Mouse (Mus musculus) hindbrain, embryonic 14.5 days (tissue): Measurements from ENCODE around the gene H2-Ke6. TPM values are rescaled to one million over a fixed set of nuclear protein-coding genes. Genes with fewer than 3 reads are reported as not detected.

ENCODE experiments used
- ATAC-seq: fragments of 200-750 bp; cut with Nextera tagmentation; 2 replicates; pipeline ENCODE4 v1.8.0; 2017; ENCODE audit warnings: moderate number of reproducible peaks, mild to moderate bottlenecking, moderate TSS enrichment, moderate library complexity; ENCODE audit not compliant: low FRiP score
- DNase-seq: peaks from one replicate; pipeline ENCODE4 v3.0.0-alpha.2; 2015; ENCODE audit warnings: low spot score
- H3K27ac ChIP-seq: fragments of 300-500 bp; sonication (generic); 2 replicates; pipeline ENCODE4 v1.5.1; 2014; ENCODE audit warnings: mild to moderate bottlenecking, moderate library complexity
- H3K27me3 ChIP-seq: fragments of 300-500 bp; sonication (generic); 2 replicates; pipeline ENCODE4 v1.6.1; 2014; ENCODE audit warnings: mild to moderate bottlenecking, low read length, mixed read lengths; ENCODE audit not compliant: control insufficient read depth, insufficient read depth
- H3K36me3 ChIP-seq: fragments of 300-500 bp; sonication (generic); replicated peaks from 2 replicates; pipeline ENCODE4 v1.6.1; 2014; ENCODE audit not compliant: control insufficient read depth, insufficient read depth
- H3K4me1 ChIP-seq: fragments of 300-500 bp; sonication (generic); replicated peaks from 2 replicates; pipeline ENCODE4 v1.6.1; 2014; ENCODE audit warnings: antibody characterized with exemption, low read length, mixed read lengths; ENCODE audit not compliant: control insufficient read depth, insufficient read depth
- H3K4me2 ChIP-seq: fragments of 300-500 bp; sonication (generic); replicated peaks from 2 replicates; pipeline ENCODE4 v1.6.1; 2014; ENCODE audit warnings: mild to moderate bottlenecking, moderate library complexity
- H3K4me3 ChIP-seq: fragments of 300-500 bp; sonication (generic); replicated peaks from 2 replicates; pipeline ENCODE4 v1.5.1; 2014; ENCODE audit warnings: mild to moderate bottlenecking, low read length
- H3K9ac ChIP-seq: fragments of 300-500 bp; sonication (generic); 2 replicates; pipeline ENCODE4 v1.6.1; 2014
- H3K9me3 ChIP-seq: fragments of 300-500 bp; sonication (generic); 2 replicates; pipeline ENCODE4 v1.6.1; 2016; ENCODE audit warnings: low read length; ENCODE audit not compliant: control insufficient read depth
- WGBS: fragments of 180-500 bp; shearing (Covaris S2); extraction: QIAGEN DNeasy Blood & Tissue Kit; methylation state at CpG from one replicate; pipeline ENCODE4 v1.1.7; 2014; 5-methylcytosine and 5-hydroxymethylcytosine counted together
- polyA plus RNA-seq: library from polyadenylated mRNA; unstranded; fragments of >200 nt; fragmentation: Nextera tagmentation; extraction: Ambion mirVana; gene quantifications from 2 replicates; pipeline ENCODE4 v1.2.1, GENCODE M21; 2014

H2-Ke6 gene
- polyA plus RNA-seq, 1 experiment from 2014 or later: 67.3 TPM

- no peak for DNase-seq
- peak within 1 kb of the TSS; percentile 51 for H3K4me2 ChIP-seq
- H3K36me3 ChIP-seq: peaks cover 42% of the 10 kb centered on the region
- no peaks in the 10 kb centered on the region for H3K9me3 ChIP-seq
- H3K27me3 ChIP-seq: no peaks in the 10 kb centered on the region
- 14% methylated on average over 28 of the region's 28 CpGs for WGBS
- H3K4me1 ChIP-seq: peaks cover 19% of the 10 kb centered on the region
- peak within 1 kb of the TSS; percentile 14 for H3K4me3 ChIP-seq
- 0 out of 2 replicates have a peak within 1 kb of the TSS, but pooled peaks have one; percentile 14 for H3K27ac ChIP-seq
- peak; percentile 59 for ATAC-seq
- peak within 1 kb of the TSS; percentile 52 for H3K9ac ChIP-seq
Measured at GRCm38 (mm10) chr17:34038878-34039561, 11.2 kb upstream of the H2-Ke6 start, which contains the start of gene Col11a2. Gene Col11a2 (plus strand): TSS chr17:34039437.

DNA sequence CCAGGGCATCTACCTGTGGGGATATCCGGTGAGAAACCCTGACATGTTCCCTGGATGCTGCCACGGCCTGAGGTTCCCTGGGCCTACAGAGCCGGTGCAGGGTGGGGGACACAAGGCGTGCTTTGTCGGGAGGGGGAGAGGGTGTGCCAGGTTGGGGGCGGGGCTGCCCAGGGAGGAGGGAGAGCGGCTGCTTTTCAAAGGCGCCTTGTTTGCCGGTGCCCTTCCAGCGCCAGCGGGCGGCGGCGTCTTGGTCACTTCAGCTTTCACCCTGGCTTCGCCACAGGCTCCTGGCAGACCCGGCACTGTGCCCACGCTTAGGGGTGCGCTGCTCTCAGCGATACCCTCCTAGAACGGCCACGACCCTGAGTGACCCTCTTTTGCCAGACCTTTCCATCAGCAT is 10.6 kb upstream of the H2-Ke6 start:
- Histone ChIP-seq H3K9me3 (no peaks in the 10 kb centered on the region), H3K27me3 (no peaks in the 10 kb centered on the region), H3K27ac (0 out of 2 replicates have a peak overlapping the region, but pooled peaks have one; percentile 14), H3K9ac (peak overlapping the region; percentile 52; the same call in 1 of the 2 replicates), H3K36me3 (peaks cover 45% of the 10 kb centered on the region), H3K4me2 (peak overlapping the region; percentile 51), H3K4me1 (peaks cover 19% of the 10 kb centered on the region), H3K4me3 (peak overlapping the region; percentile 14; the same call in 1 of the 2 replicates)
- DNase-seq (no peak), ATAC-seq (peak; percentile 35; the same call in 1 of the 2 replicates)
- WGBS: 9% methylated on average over 20 of the region's 21 CpGs

GRCm38 (mm10) chr17:34037241-34037640 is 9.4 kb upstream of the H2-Ke6 start:
- Histone ChIP-seq H3K4me3 (no peak overlapping the region), H3K9ac (no peak overlapping the region), H3K27me3 (no peaks in the 10 kb centered on the region), H3K27ac (no peak overlapping the region), H3K4me1 (peaks cover 28% of the 10 kb centered on the region), H3K4me2 (no peak overlapping the region), H3K36me3 (peaks cover 45% of the 10 kb centered on the region), H3K9me3 (no peaks in the 10 kb centered on the region)
- WGBS: 97% methylated on average over 7 of the region's 7 CpGs
- ATAC-seq (no peak), DNase-seq (no peak)

GRCm38 (mm10) chr17:34036647-34037046 is 8.8 kb upstream of the H2-Ke6 start:
- no peaks in the 10 kb centered on the region for H3K27me3 ChIP-seq
- peaks cover 28% of the 10 kb centered on the region for H3K4me1 ChIP-seq
- no peaks in the 10 kb centered on the region for H3K9me3 ChIP-seq
- no peak overlapping the region for H3K9ac ChIP-seq
- ATAC-seq (no peak), DNase-seq (no peak)
- H3K27ac ChIP-seq: no peak overlapping the region
- 81% methylated on average over 10 of the region's 10 CpGs for WGBS
- no peak overlapping the region for H3K4me3 ChIP-seq
- no peak overlapping the region for H3K4me2 ChIP-seq
- peaks cover 45% of the 10 kb centered on the region for H3K36me3 ChIP-seq

- H3K4me2 ChIP-seq: no peak overlapping the region
- 91% methylated on average over 9 of the region's 9 CpGs for WGBS
- no peak for ATAC-seq
- H3K4me1 ChIP-seq: peaks cover 29% of the 10 kb centered on the region
- no peaks in the 10 kb centered on the region for H3K27me3 ChIP-seq
- H3K36me3 ChIP-seq: peaks cover 45% of the 10 kb centered on the region
- no peak overlapping the region for H3K9ac ChIP-seq
- no peak for DNase-seq
- no peaks in the 10 kb centered on the region for H3K9me3 ChIP-seq
- no peak overlapping the region for H3K4me3 ChIP-seq
- H3K27ac ChIP-seq: no peak overlapping the region
Measured at GRCm38 (mm10) chr17:34035517-34035916, 7.7 kb upstream of the H2-Ke6 start.

DNA sequence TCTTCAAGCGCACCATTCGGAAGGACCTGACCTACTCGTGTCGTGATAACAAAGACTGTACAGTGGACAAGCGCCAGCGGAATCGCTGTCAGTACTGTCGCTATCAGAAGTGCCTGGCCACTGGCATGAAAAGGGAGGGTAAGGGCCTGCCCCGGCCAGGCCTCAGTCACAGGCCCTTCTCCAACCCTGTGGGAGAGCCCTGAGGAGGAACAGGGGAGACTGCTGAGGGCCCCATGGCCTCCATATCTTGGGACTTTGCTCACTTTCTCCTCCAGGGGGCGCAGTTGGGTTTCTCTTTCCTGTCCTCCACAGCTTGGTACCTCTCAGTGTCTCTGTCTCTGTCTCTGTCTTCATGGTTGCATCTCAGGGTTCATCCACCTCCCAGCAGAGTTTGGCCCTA is 6.2 kb upstream of the H2-Ke6 start:
- ATAC-seq (no peak), DNase-seq (peak; percentile 50)
- Histone ChIP-seq H3K4me3 (0 out of 2 replicates have a peak overlapping the region, but pooled peaks have one; percentile 3), H3K9ac (no peak overlapping the region), H3K4me2 (no peak overlapping the region), H3K9me3 (no peaks in the 10 kb centered on the region), H3K27me3 (no peaks in the 10 kb centered on the region), H3K27ac (no peak overlapping the region), H3K36me3 (peaks cover 59% of the 10 kb centered on the region), H3K4me1 (peaks cover 40% of the 10 kb centered on the region)
- 78% methylated on average over 10 of the region's 10 CpGs for WGBS

DNA sequence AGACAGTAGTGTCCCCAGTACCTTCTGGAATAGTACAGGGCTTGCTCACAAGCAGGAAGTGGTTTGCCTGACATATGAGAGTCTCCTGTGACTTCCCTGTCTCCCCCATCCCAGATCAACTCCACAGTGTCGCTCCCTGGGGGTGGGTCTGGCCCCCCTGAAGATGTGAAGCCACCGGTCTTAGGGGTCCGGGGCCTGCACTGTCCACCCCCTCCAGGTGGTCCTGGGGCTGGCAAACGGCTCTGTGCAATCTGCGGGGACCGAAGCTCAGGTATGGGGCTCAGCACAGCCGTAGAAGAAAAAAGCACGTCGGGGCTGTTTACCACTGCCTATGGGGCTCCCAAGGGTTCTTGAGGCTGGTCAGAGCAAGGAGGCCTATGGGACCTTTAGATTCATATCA is 5.6 kb upstream of the H2-Ke6 start:
- no peak overlapping the region for H3K27ac ChIP-seq
- H3K27me3 ChIP-seq: no peaks in the 10 kb centered on the region
- peaks cover 65% of the 10 kb centered on the region for H3K36me3 ChIP-seq
- DNase-seq (no peak), ATAC-seq (no peak)
- H3K4me3 ChIP-seq: no peak overlapping the region
- H3K4me1 ChIP-seq: peaks cover 38% of the 10 kb centered on the region
- H3K9me3 ChIP-seq: no peaks in the 10 kb centered on the region
- WGBS: 96% methylated on average over 9 of the region's 9 CpGs
- no peak overlapping the region; the same call in 1 of the 2 replicates for H3K9ac ChIP-seq
- H3K4me2 ChIP-seq: 0 out of 2 replicates have a peak overlapping the region, but pooled peaks have one; percentile 4

- ATAC-seq (no peak), DNase-seq (no peak)
- Histone ChIP-seq H3K27me3 (no peaks in the 10 kb centered on the region), H3K36me3 (peaks cover 63% of the 10 kb centered on the region), H3K4me3 (peak overlapping the region; percentile 90), H3K27ac (no peak overlapping the region), H3K4me2 (peak overlapping the region; percentile 80), H3K9ac (peak overlapping the region; percentile 95), H3K9me3 (no peaks in the 10 kb centered on the region), H3K4me1 (peaks cover 38% of the 10 kb centered on the region)
- 64% methylated on average over 9 of the region's 9 CpGs for WGBS
Measured at GRCm38 (mm10) chr17:34032806-34033205, 4.9 kb upstream of the H2-Ke6 start.

DNA sequence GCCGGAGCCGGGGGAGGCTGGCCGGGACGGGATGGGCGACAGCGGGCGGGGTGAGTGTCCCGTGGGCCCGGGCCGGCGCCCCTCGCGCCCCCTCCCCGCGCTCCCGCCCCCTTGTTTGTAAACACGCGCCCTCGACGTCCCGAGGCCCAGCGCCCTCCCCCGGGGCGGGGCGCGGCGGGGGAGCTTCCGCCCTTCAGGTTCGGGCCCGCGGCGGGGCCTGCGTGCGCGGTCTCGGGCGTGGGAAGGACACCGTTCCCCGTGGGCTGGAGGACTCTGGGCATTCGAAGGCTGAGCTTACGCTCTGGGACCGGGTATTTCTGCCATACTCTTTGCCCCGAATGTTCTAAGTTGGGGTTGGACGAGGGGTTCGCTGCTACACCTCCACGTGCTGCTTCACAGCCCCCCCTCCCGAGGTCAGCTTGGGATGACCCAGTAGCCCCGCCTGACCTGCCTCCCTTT is 4.3 kb upstream of the H2-Ke6 start:
- no peak; the same call in 1 of the 2 replicates for ATAC-seq
- WGBS: under 1% methylated on average over 43 of the region's 48 CpGs
- peaks cover 57% of the 10 kb centered on the region for H3K36me3 ChIP-seq
- H3K4me3 ChIP-seq: peak overlapping the region; percentile 90
- no peaks in the 10 kb centered on the region for H3K9me3 ChIP-seq
- H3K4me1 ChIP-seq: peaks cover 41% of the 10 kb centered on the region
- peak overlapping the region; percentile 99 for H3K27ac ChIP-seq
- H3K4me2 ChIP-seq: peak overlapping the region; percentile 80
- peak; percentile 41 for DNase-seq
- no peaks in the 10 kb centered on the region for H3K27me3 ChIP-seq
- H3K9ac ChIP-seq: peak overlapping the region; percentile 95
